Mouse (Mus musculus) CH12.LX (cell line): Measurements from ENCODE around the gene Gzf1.

Experiments used
- CHD1 ChIP-seq: IDR thresholded peaks from 2 replicates; pipeline ENCODE4 v1.6.1; 2012; ENCODE audit warnings: low read depth, low read length, improper control_type of control experiment, inconsistent platforms
- CTCF ChIP-seq, 2 experiments: IDR thresholded peaks in 1 of 2; conservative IDR thresholded peaks in 1 of 2; 2 replicates each; pipeline ENCODE4 v1.5.1; 2011 to 2012; ENCODE audit warnings: low read depth in 2 of 2, low read length in 2 of 2, improper control_type of control experiment in 1 of 2, inconsistent platforms in 1 of 2, mild to moderate bottlenecking in 1 of 2, moderate library complexity in 1 of 2
- EP300 ChIP-seq: IDR thresholded peaks from 2 replicates; pipeline ENCODE4 v1.6.1; 2011; ENCODE audit warnings: low read length, improper control_type of control experiment
- IRF4 ChIP-seq: IDR thresholded peaks from 2 replicates; pipeline ENCODE4 v1.6.1; 2014; ENCODE audit warnings: low read depth, mild to moderate bottlenecking, inconsistent platforms, low read length, improper control_type of control experiment
- MAFK ChIP-seq: IDR thresholded peaks from 2 replicates; pipeline ENCODE4 v1.6.1; 2011; ENCODE audit warnings: low read length, improper control_type of control experiment; ENCODE audit not compliant: insufficient replicate concordance
- POLR2A ChIP-seq: IDR thresholded peaks from 2 replicates; pipeline ENCODE4 v1.6.1; 2011; ENCODE audit warnings: low read depth, mild to moderate bottlenecking, improper control_type of control experiment, low read length
- SMC3 ChIP-seq: IDR thresholded peaks from 2 replicates; pipeline ENCODE4 v1.6.1; 2011; ENCODE audit warnings: low read depth, low read length, improper control_type of control experiment

- TF ChIP-seq SMC3 = no peak
- TF ChIP-seq POLR2A = no peak
- no peak for TF ChIP-seq MAFK
- TF ChIP-seq IRF4 = no peak
- TF ChIP-seq EP300 = no peak
- no peak for TF ChIP-seq CTCF (conservative IDR thresholded peaks at IDR 0.05 in 1 of 2, IDR thresholded peaks at IDR 0.05 in 1 of 2; ENCODE audit: low read depth in 2 of 2, low read length in 2 of 2)
- TF ChIP-seq CHD1 = no peak
These were observed 4.1 kb downstream of the Gzf1 start for GRCm38 (mm10) chr2:148684972-148685371.
